Mouse (Mus musculus): ENCODE results near the gene Ing5. TPM values are rescaled to one million over a fixed set of nuclear protein-coding genes. Genes with fewer than 3 reads are reported as not detected.
A peak's percentile ranks its signal among the peaks of the same experiment; 100 is the strongest.
"Not testable (repeated sequence)": the region's sequence is repeated elsewhere in the genome, so short reads cannot be mapped to it uniquely, and the experiment has no call there.

Ing5 gene
- polyA plus RNA-seq, 1 experiment: 6.4 TPM

DNA sequence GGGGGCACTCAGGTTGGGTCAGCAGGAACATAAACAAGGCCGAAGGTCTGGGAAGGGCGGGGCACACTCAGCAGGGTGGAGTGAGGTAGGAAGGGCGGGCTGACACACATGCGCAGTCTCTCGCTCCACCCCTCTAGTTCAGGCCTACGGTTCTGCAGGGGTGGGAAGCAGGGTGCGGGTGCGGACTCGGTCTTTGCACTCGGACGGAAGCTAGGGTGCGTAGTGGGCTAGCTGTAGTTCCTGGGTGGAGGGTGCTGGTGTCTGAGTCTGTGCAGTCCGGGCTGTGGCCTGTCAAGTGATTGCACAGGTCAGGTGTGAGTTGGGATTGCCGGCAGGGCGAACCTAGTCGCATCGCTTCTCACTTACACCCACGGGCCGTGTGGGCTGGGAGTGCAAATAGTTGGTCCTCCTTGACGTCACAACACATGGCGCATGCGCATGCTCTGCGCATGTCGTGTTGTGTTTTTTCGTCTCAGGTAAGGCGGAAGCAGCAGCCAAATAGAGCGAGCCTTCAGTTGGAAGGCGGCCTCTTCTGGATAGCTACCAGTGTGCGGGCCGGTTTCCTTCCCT, 21.4 kb downstream of the Ing5 start:
- H3K36me3 ChIP-seq (ENCODE audit: control insufficient read depth, insufficient read depth, low read length): no peaks in the 10 kb centered on the region
- TF ChIP-seq POLR2A (IDR thresholded peaks at IDR 0.05; ENCODE audit: low read depth, low read length) (peak; percentile 95), CTCF (conservative IDR thresholded peaks at IDR 0.05; ENCODE audit: insufficient read depth, insufficient read length, low read depth, low read length) (no peak)
- DNase-seq: peak; percentile 98
- H3K27me3 ChIP-seq (replicated peaks; ENCODE audit: control insufficient read depth, insufficient read depth, low read length): no peaks in the 10 kb centered on the region
- H3K4me3 ChIP-seq (ENCODE audit: insufficient read depth, low read depth, low read length): peak overlapping the region; percentile 79
- peaks cover 5% of the 10 kb centered on the region; the same call in 1 of the 2 replicates for H3K4me1 ChIP-seq (ENCODE audit: control insufficient read depth, insufficient read depth, low read length)
- WGBS: under 1% methylated on average over 30 of the region's 30 CpGs
- H3K27ac ChIP-seq (ENCODE audit: insufficient read depth, low read depth, low read length): peak overlapping the region; percentile 98

DNA sequence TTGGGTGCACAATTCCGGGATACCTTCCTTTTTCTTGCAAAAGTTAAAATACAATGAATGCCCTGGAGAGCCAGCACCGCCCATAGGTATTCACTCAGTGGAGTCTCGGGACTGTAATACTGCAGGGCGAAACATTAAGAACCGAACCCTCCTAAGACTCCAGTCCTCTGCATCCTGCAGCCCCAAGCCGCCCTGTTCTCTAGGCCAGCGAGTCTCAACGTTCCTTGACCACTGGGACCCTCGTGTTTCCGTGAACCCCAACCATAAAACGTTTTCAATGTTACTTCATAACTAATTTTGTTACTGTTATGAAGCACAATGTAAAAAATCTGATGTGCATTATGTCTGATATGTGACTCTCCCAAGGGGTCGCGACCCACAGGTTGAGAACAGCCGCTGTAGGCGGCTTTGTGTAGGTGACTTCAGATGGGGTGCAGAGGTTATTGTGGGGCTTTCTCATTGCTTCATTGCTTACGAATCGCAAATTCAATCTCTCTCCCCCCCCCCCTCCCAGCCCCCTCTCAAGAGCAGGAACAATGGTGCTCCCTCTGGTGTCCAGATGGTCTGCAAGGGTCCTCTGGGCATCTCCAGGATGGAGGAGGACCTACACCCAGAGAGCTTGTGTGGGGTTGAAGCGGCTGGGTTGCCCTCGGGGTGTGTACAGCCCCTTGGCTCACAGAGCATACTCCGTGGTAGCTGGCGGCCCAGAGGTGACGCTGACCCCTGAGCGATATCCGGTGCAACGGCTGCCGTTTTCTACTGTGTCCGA, 22.2 kb downstream of the Ing5 start:
- WGBS: 29% methylated on average over 27 of the region's 27 CpGs
- DNase-seq: no peak
- TF ChIP-seq CTCF (conservative IDR thresholded peaks at IDR 0.05; ENCODE audit: insufficient read depth, insufficient read length, low read depth, low read length) (no peak), POLR2A (IDR thresholded peaks at IDR 0.05; ENCODE audit: low read depth, low read length) (no peak)

GRCm38 (mm10) chr1:93826540-93826835, 22.7 kb downstream of the Ing5 start:
- no peak for DNase-seq

More for the DNA sequence above, 22.2 kb downstream of the Ing5 start:
- Histone ChIP-seq H3K27ac (ENCODE audit: insufficient read depth, low read depth, low read length) (peak overlapping the region; percentile 98), H3K27me3 (replicated peaks; ENCODE audit: control insufficient read depth, insufficient read depth, low read length) (no peaks in the 10 kb centered on the region), H3K36me3 (ENCODE audit: control insufficient read depth, insufficient read depth, low read length) (no peaks in the 10 kb centered on the region), H3K4me3 (ENCODE audit: insufficient read depth, low read depth, low read length) (peak overlapping the region; percentile 79), H3K4me1 (ENCODE audit: control insufficient read depth, insufficient read depth, low read length) (peaks cover 5% of the 10 kb centered on the region; the same call in 1 of the 2 replicates)

GRCm38 (mm10) chr1:93832754-93833360, 29.1 kb downstream of the Ing5 start:
- 58% methylated on average over 3 of the region's 4 CpGs for WGBS
- 0 out of 2 replicates have a peak, but pooled peaks have one; percentile 13 for TF ChIP-seq CTCF (conservative IDR thresholded peaks at IDR 0.05; ENCODE audit: insufficient read depth, insufficient read length, low read depth, low read length)
- H3K4me3 ChIP-seq (ENCODE audit: insufficient read depth, low read depth, low read length); H3K36me3 ChIP-seq (ENCODE audit: control insufficient read depth, insufficient read depth, low read length); DNase-seq; H3K27me3 ChIP-seq (replicated peaks; ENCODE audit: control insufficient read depth, insufficient read depth, low read length); H3K27ac ChIP-seq (ENCODE audit: insufficient read depth, low read depth, low read length); H3K4me1 ChIP-seq (ENCODE audit: control insufficient read depth, insufficient read depth, low read length): not testable (repeated sequence)

More at GRCm38 (mm10) chr1:93826540-93826835, 22.7 kb downstream of the Ing5 start:
- Histone ChIP-seq H3K36me3 (ENCODE audit: control insufficient read depth, insufficient read depth, low read length) (no peaks in the 10 kb centered on the region), H3K4me1 (ENCODE audit: control insufficient read depth, insufficient read depth, low read length) (peaks cover 5% of the 10 kb centered on the region; the same call in 1 of the 2 replicates), H3K27ac (ENCODE audit: insufficient read depth, low read depth, low read length) (no peak overlapping the region), H3K4me3 (ENCODE audit: insufficient read depth, low read depth, low read length) (no peak overlapping the region), H3K27me3 (replicated peaks; ENCODE audit: control insufficient read depth, insufficient read depth, low read length) (no peaks in the 10 kb centered on the region)
- 90% methylated on average over 9 of the region's 9 CpGs for WGBS
- TF ChIP-seq CTCF (conservative IDR thresholded peaks at IDR 0.05; ENCODE audit: insufficient read depth, insufficient read length, low read depth, low read length) (no peak), POLR2A (IDR thresholded peaks at IDR 0.05; ENCODE audit: low read depth, low read length) (no peak)

DNA sequence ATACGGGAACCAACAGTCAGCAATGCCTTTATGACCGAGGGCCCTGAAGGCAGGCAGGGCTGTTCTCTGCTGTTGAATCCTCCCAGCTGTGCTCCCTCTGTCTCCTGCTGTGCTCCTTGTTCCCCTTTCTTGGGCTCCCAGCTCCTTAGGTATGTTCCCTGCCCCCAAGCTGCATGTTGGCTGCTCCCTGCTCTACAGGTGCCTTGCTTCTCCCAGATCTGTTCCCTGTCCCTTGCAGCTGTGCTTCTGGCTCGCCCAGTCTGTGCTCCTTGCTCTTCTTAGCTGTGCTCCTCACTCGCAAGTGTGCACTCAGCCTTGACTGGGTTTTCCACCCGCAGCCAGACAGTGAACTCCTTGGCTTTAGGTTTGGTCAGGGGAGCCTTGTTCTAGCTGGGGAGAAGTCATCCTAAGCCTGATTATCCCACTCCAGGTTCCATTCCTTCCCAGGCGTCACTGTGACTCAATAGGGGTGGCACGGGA, 30.9 kb downstream of the Ing5 start:
- no peak for DNase-seq
- 79% methylated on average over 7 of the region's 7 CpGs for WGBS
- H3K4me1 ChIP-seq (ENCODE audit: control insufficient read depth, insufficient read depth, low read length): no peaks in the 10 kb centered on the region

DNA sequence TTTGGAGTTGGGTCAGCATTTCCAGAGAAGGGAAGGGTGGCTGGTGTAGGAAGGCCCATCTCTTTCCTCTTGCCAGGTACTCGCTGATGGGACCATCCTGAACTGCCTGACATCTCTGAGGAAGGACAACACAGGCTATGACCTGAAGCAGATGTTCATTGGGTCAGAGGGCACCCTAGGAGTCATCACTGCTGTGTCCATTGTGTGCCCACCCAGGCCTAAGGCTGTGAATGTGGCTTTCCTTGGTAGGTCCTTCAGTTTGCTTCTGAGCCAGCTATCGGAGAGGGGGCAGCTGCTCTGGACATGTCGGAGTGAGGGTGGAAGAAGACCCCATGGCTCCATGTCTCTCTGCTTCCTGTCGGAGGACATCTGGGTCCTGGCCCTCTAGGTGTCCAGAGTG, 31.4 kb downstream of the Ing5 start:
- H3K4me3 ChIP-seq (ENCODE audit: insufficient read depth, low read depth, low read length): no peak overlapping the region
- no peaks in the 10 kb centered on the region; the same call in none of the 2 replicates for H3K36me3 ChIP-seq (ENCODE audit: control insufficient read depth, insufficient read depth, low read length)
- H3K27ac ChIP-seq (ENCODE audit: insufficient read depth, low read depth, low read length): no peak overlapping the region
- no peak for TF ChIP-seq CTCF (conservative IDR thresholded peaks at IDR 0.05; ENCODE audit: insufficient read depth, insufficient read length, low read depth, low read length)
- TF ChIP-seq POLR2A (IDR thresholded peaks at IDR 0.05; ENCODE audit: low read depth, low read length): no peak
- no peaks in the 10 kb centered on the region for H3K4me1 ChIP-seq (ENCODE audit: control insufficient read depth, insufficient read depth, low read length)
- DNase-seq: no peak
- WGBS: 91% methylated on average over 4 of the region's 4 CpGs
- H3K27me3 ChIP-seq (replicated peaks; ENCODE audit: control insufficient read depth, insufficient read depth, low read length): no peaks in the 10 kb centered on the region

More for the DNA sequence above, 30.9 kb downstream of the Ing5 start:
- no peak for TF ChIP-seq CTCF (conservative IDR thresholded peaks at IDR 0.05; ENCODE audit: insufficient read depth, insufficient read length, low read depth, low read length)
- TF ChIP-seq POLR2A (IDR thresholded peaks at IDR 0.05; ENCODE audit: low read depth, low read length): no peak
- Histone ChIP-seq H3K4me3 (ENCODE audit: insufficient read depth, low read depth, low read length) (no peak overlapping the region), H3K36me3 (ENCODE audit: control insufficient read depth, insufficient read depth, low read length) (no peaks in the 10 kb centered on the region; the same call in none of the 2 replicates), H3K27ac (ENCODE audit: insufficient read depth, low read depth, low read length) (no peak overlapping the region), H3K27me3 (replicated peaks; ENCODE audit: control insufficient read depth, insufficient read depth, low read length) (no peaks in the 10 kb centered on the region)

All from kidney, adult 2 months (tissue).